Mouse (Mus musculus) bone marrow, adult 2 months (tissue): ENCODE data around the gene Grm5. TPM values are rescaled to one million over a fixed set of nuclear protein-coding genes. Genes with fewer than 3 reads are reported as not detected.

ENCODE experiments used
- H3K27ac ChIP-seq: fragments of 200-500 bp; 2 replicates; pipeline ENCODE4 v1.5.1; 2012; ENCODE audit warnings: low read depth, mild to moderate bottlenecking, control low read depth, inconsistent platforms, low read length; ENCODE audit not compliant: control insufficient read depth, poor library complexity, insufficient read depth
- H3K4me1 ChIP-seq: fragments of 200-500 bp; 2 replicates; pipeline ENCODE4 v1.6.1; 2011; ENCODE audit warnings: low read length; ENCODE audit not compliant: control insufficient read depth, insufficient read depth
- H3K4me3 ChIP-seq: fragments of 200-500 bp; replicated peaks from 2 replicates; pipeline ENCODE3; 2011; ENCODE audit warnings: mild to moderate bottlenecking, low read depth, low read length, control low read depth; ENCODE audit not compliant: control insufficient read depth
- CTCF ChIP-seq: fragments of 200-500 bp; IDR thresholded peaks from 2 replicates; pipeline ENCODE4 v1.5.1; 2011; ENCODE audit warnings: low read length, control low read depth; ENCODE audit not compliant: control insufficient read depth, insufficient read depth
- POLR2A ChIP-seq: fragments of 200-500 bp; IDR thresholded peaks from 2 replicates; pipeline ENCODE4 v1.6.1; 2011; ENCODE audit warnings: low read depth, mild to moderate bottlenecking, control low read depth, low read length, borderline replicate concordance; ENCODE audit not compliant: control insufficient read depth
- WGBS: fragments of 180-500 bp; shearing (Covaris S2); methylation state at CpG from one replicate; pipeline ENCODE4 v1.1.7; 2018; 5-methylcytosine and 5-hydroxymethylcytosine counted together
- polyA plus RNA-seq: library from polyadenylated mRNA; stranded (reverse); fragments of >200 nt; gene quantifications from 2 replicates; pipeline ENCODE4 v1.2.4, GENCODE M21; 2011; ENCODE audit warnings: low replicate concordance; ENCODE audit not compliant: missing spikeins, insufficient read depth, insufficient read length

Grm5 gene
- polyA plus RNA-seq, 1 experiment: not detected

GRCm38 (mm10) chr7:88130488-88130849, 546.5 kb downstream of the Grm5 start:
- Histone ChIP-seq H3K27ac (no peak overlapping the region), H3K4me3 (no peak overlapping the region), H3K4me1 (no peaks in the 10 kb centered on the region)
- TF ChIP-seq POLR2A: no peak
- WGBS: 42% methylated on average over 22 of the region's 22 CpGs

- TF ChIP-seq POLR2A (no peak), CTCF (no peak)
- no peak overlapping the region for H3K27ac ChIP-seq
- no peaks in the 10 kb centered on the region for H3K4me1 ChIP-seq
- H3K4me3 ChIP-seq: no peak overlapping the region
- 77% methylated on average over 1 of the region's 1 CpGs for WGBS
Measured at GRCm38 (mm10) chr7:88159542-88160241, 575.7 kb downstream of the Grm5 start.

- no peak overlapping the region for H3K4me3 ChIP-seq
- no peak for TF ChIP-seq CTCF
- no peak for TF ChIP-seq POLR2A
- WGBS: 85% methylated on average over 2 of the region's 2 CpGs
- no peak overlapping the region for H3K27ac ChIP-seq
- no peaks in the 10 kb centered on the region for H3K4me1 ChIP-seq
Measured at GRCm38 (mm10) chr7:88161586-88161985, 577.6 kb downstream of the Grm5 start.

Other genes starting within 250 kb of the Grm5 start
- gene Tyr, start 90.7 kb upstream of the Grm5 start, polyA plus RNA-seq: not detected in 2 replicates